Mouse (Mus musculus) kidney, embryonic 16.5 days (tissue): Measurements from ENCODE around the gene Phb2. TPM values are rescaled to one million over a fixed set of nuclear protein-coding genes. Genes with fewer than 3 reads are reported as not detected.
A peak's percentile ranks its signal among the peaks of the same experiment; 100 is the strongest.

Experiments
- ATAC-seq: fragments of 200-750 bp; cut with Nextera tagmentation; 2 replicates; pipeline ENCODE4 v1.8.0; 2017; ENCODE audit warnings: moderate TSS enrichment; ENCODE audit not compliant: low FRiP score, low TSS enrichment
- H3K27ac ChIP-seq: fragments of 300-500 bp; sonication (generic); 2 replicates; pipeline ENCODE4 v1.5.1; 2014; ENCODE audit warnings: low read length
- H3K27me3 ChIP-seq: fragments of 300-500 bp; sonication (generic); 2 replicates; pipeline ENCODE4 v1.6.1; 2014; ENCODE audit warnings: low read length, control low read depth, mixed read lengths; ENCODE audit not compliant: insufficient read depth
- H3K36me3 ChIP-seq: fragments of 300-500 bp; sonication (generic); 2 replicates; pipeline ENCODE4 v1.6.1; 2014; ENCODE audit warnings: low read length, control low read depth, mixed read lengths; ENCODE audit not compliant: insufficient read depth
- H3K4me1 ChIP-seq: fragments of 300-500 bp; sonication (generic); 2 replicates; pipeline ENCODE4 v1.6.1; 2014; ENCODE audit warnings: low read length, control low read depth, mixed read lengths; ENCODE audit not compliant: insufficient read depth
- H3K4me2 ChIP-seq: fragments of 300-500 bp; sonication (generic); replicated peaks from 2 replicates; pipeline ENCODE4 v1.6.1; 2014; ENCODE audit warnings: low read depth, low read length
- H3K4me3 ChIP-seq: fragments of 300-500 bp; sonication (generic); 2 replicates; pipeline ENCODE4 v1.5.1; 2014; ENCODE audit warnings: mild to moderate bottlenecking, low read length
- H3K9ac ChIP-seq: fragments of 300-500 bp; sonication (generic); replicated peaks from 2 replicates; pipeline ENCODE4 v1.6.1; 2014; ENCODE audit warnings: low read length
- H3K9me3 ChIP-seq: fragments of 300-500 bp; sonication (generic); 2 replicates; pipeline ENCODE4 v1.6.1; 2016; ENCODE audit warnings: low read length, control low read depth
- WGBS: fragments of 180-500 bp; shearing (Covaris S2); extraction: QIAGEN DNeasy Blood & Tissue Kit; methylation state at CpG from one replicate; pipeline ENCODE4 v1.1.7; 2014; 5-methylcytosine and 5-hydroxymethylcytosine counted together
- polyA plus RNA-seq: library from polyadenylated mRNA; unstranded; fragments of >200 nt; fragmentation: Nextera tagmentation; extraction: Ambion mirVana; gene quantifications from 2 replicates; pipeline ENCODE4 v1.2.1, GENCODE M21; 2015

The Phb2 gene
- polyA plus RNA-seq, 1 experiment from 2014 or later: 405 TPM

GRCm38 (mm10) chr6:124742839-124743514, 30.8 kb downstream of the Phb2 start:
- Histone ChIP-seq H3K9me3 (no peaks in the 10 kb centered on the region), H3K9ac (no peak overlapping the region), H3K4me3 (no peak overlapping the region), H3K27ac (no peak overlapping the region), H3K4me2 (no peak overlapping the region), H3K27me3 (no peaks in the 10 kb centered on the region), H3K36me3 (peaks cover 23% of the 10 kb centered on the region), H3K4me1 (peaks cover 53% of the 10 kb centered on the region)
- WGBS: 88% methylated on average over 15 of the region's 15 CpGs
- no peak for ATAC-seq

GRCm38 (mm10) chr6:124743647-124744046, 31.5 kb downstream of the Phb2 start:
- H3K9me3 ChIP-seq: no peaks in the 10 kb centered on the region
- H3K9ac ChIP-seq: no peak overlapping the region
- H3K4me2 ChIP-seq: no peak overlapping the region
- WGBS: 78% methylated on average over 8 of the region's 8 CpGs
- H3K27me3 ChIP-seq: no peaks in the 10 kb centered on the region
- H3K4me1 ChIP-seq: peaks cover 46% of the 10 kb centered on the region
- peaks cover 29% of the 10 kb centered on the region for H3K36me3 ChIP-seq
- no peak for ATAC-seq
- H3K27ac ChIP-seq: no peak overlapping the region
- no peak overlapping the region for H3K4me3 ChIP-seq

DNA sequence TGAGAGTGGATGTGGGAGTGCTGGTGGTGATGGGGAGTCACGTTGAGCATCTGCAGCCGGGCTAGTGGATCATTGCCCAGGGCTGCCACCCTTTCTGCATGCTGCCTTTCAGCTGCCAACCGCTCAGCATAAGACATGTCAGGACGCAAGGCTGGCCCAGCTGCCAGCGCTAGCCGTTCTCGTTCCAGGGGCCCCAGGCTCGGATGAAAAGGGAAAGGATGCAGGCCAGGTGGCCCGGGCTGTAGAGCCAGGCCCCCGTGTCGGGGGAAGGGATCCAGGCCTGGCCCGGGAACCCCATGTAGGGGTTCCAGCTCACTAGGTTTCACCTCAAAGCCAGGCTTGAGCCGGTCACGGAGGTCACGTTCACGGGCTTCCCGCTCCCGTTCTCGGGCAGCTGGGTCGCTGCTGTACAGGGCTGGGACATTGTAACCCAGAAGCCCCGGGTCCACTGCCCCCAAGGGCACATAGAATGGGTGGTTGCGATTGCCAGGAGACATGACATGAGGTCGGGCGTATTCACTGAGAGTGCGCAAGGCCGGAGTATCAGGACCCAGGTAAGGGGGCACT, 32.7 kb downstream of the Phb2 start:
- H3K9ac ChIP-seq: peak overlapping the region; percentile 67
- H3K4me2 ChIP-seq: peak overlapping the region; percentile 94
- peak overlapping the region; percentile 58 for H3K4me3 ChIP-seq
- peaks cover 35% of the 10 kb centered on the region for H3K4me1 ChIP-seq
- WGBS: 49% methylated on average over 26 of the region's 26 CpGs
- H3K9me3 ChIP-seq: no peaks in the 10 kb centered on the region
- ATAC-seq: no peak
- H3K36me3 ChIP-seq: peaks cover 36% of the 10 kb centered on the region
- no peaks in the 10 kb centered on the region for H3K27me3 ChIP-seq
- H3K27ac ChIP-seq: peak overlapping the region; percentile 82

DNA sequence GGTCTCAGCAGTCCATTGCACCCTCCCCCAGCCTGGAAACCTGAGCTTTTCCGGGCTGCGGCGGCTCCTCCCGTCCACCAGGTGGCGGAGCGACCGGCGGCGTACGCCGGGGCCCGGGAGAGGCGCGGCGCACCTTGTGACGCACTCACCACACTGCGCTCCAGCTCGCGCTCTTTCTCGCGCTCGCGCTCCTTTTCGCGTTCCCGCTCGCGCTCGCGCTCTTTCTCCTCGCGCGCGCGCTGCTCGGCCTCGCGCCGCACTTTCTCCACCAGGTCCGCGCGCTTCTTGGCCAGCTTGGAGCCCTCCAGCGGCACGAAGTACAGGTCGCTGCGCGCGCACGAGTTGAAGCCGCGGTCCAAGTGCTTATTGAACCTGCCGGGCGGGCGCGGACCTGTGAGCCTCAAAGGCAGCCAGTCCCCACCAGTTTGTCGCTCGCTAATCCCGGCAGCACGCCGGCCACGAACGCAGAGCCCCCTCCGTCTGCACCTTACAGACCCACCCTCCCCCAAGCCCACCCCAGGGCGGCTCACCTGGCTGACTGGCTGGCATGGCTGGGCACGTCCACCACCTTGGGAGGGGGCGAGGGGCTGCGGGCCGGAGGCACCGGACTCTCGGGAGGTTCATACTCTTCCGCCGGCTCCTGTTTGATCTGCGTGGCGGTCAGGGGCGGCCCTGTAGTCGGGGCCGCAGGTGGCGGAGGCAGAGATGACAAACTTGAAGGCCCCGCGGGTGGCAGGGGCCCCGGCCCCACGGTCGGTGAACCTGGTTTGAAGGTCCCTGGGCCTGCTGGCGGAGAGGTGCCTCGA, 33.6 kb downstream of the Phb2 start:
- ATAC-seq: peak; percentile 84
- Histone ChIP-seq H3K27ac (peak overlapping the region; percentile 96), H3K9me3 (no peaks in the 10 kb centered on the region), H3K4me1 (peaks cover 30% of the 10 kb centered on the region), H3K9ac (peak overlapping the region; percentile 88), H3K27me3 (no peaks in the 10 kb centered on the region), H3K4me3 (peak overlapping the region; percentile 58), H3K4me2 (peak overlapping the region; percentile 94), H3K36me3 (peaks cover 36% of the 10 kb centered on the region)
- 2% methylated on average over 84 of the region's 85 CpGs for WGBS

DNA sequence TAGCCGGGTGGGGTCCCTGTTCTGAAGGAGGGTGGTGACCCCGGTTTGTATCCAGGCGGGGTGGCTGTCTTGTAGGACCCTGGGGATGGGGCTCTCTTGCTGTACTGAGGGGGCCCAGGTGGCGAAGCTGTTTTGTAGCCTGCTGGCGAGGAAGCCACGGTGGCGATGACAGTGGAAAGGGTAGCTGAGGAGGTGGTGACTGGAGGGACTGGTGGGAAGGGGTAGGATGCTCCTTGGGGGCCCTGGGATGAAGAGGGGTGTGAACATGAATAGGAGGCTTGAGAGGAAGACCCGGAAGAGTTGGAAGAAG, 34.1 kb downstream of the Phb2 start:
- Histone ChIP-seq H3K9ac (peak overlapping the region; percentile 88), H3K4me1 (peaks cover 30% of the 10 kb centered on the region), H3K4me2 (peak overlapping the region; percentile 94), H3K4me3 (peak overlapping the region; percentile 58), H3K36me3 (peaks cover 36% of the 10 kb centered on the region), H3K9me3 (no peaks in the 10 kb centered on the region), H3K27ac (peak overlapping the region; percentile 96), H3K27me3 (no peaks in the 10 kb centered on the region)
- ATAC-seq: peak; percentile 6
- WGBS: 14% methylated on average over 8 of the region's 8 CpGs

- 83% methylated on average over 7 of the region's 7 CpGs for WGBS
- H3K36me3 ChIP-seq: peaks cover 36% of the 10 kb centered on the region
- H3K9ac ChIP-seq: peak overlapping the region; percentile 88
- H3K4me1 ChIP-seq: peaks cover 26% of the 10 kb centered on the region
- H3K27ac ChIP-seq: no peak overlapping the region; the same call in 1 of the 2 replicates
- no peak for ATAC-seq
- peak overlapping the region; percentile 58; the same call in 1 of the 2 replicates for H3K4me3 ChIP-seq
- peak overlapping the region; percentile 94 for H3K4me2 ChIP-seq
- no peaks in the 10 kb centered on the region for H3K9me3 ChIP-seq
- no peaks in the 10 kb centered on the region for H3K27me3 ChIP-seq
Measured at GRCm38 (mm10) chr6:124746654-124747632, 34.8 kb downstream of the Phb2 start.

DNA sequence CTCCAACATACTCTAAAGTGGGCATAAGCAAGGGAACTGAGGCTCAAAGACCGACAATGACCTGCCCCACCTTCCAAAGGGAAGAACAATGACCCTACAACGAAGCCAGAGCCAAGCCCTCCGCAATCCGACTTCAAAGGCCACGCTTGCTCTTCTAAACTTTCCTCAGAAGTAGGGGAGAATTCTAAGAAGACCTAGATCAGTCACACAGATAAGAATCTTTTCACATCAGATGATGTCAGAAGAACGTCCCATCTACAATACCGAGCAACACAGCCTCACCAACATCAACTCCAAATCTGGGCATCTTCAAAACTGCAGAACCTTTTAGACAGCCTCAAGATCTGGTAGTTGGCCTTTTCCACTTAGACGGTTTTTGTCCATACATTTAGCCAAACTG, 38.3 kb downstream of the Phb2 start:
- Histone ChIP-seq H3K36me3 (peaks cover 27% of the 10 kb centered on the region), H3K9me3 (no peaks in the 10 kb centered on the region), H3K4me2 (no peak overlapping the region), H3K27ac (no peak overlapping the region), H3K9ac (0 out of 2 replicates have a peak overlapping the region, but pooled peaks have one; percentile 4), H3K27me3 (no peaks in the 10 kb centered on the region), H3K4me3 (no peak overlapping the region), H3K4me1 (peaks cover 35% of the 10 kb centered on the region)
- no peak for ATAC-seq
- 82% methylated on average over 8 of the region's 8 CpGs for WGBS

DNA sequence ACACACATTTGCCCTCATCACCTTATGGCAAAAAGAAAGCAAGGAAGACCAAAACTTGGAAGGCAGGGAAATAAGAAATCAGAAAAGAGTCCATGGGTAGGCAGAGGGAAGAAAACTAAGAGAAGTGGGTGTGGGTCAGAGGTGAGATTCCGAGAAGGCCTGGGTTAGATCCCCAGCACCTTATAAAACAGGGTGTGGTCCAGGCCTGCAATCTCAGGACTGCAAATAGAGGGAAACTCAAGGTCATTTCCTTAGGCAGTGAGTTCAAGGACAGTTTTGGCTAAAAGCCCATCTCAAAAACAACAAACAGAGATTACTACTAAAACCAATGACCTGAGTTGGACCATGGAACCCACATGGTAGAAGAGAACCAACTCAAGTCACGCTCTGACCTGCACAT, 41.7 kb downstream of the Phb2 start:
- Histone ChIP-seq H3K4me3 (no peak overlapping the region), H3K27ac (no peak overlapping the region), H3K4me1 (peaks cover 39% of the 10 kb centered on the region), H3K9ac (no peak overlapping the region), H3K9me3 (no peaks in the 10 kb centered on the region), H3K4me2 (no peak overlapping the region), H3K27me3 (no peaks in the 10 kb centered on the region), H3K36me3 (peaks cover 10% of the 10 kb centered on the region)
- 87% methylated on average over 2 of the region's 2 CpGs for WGBS
- ATAC-seq: no peak

DNA sequence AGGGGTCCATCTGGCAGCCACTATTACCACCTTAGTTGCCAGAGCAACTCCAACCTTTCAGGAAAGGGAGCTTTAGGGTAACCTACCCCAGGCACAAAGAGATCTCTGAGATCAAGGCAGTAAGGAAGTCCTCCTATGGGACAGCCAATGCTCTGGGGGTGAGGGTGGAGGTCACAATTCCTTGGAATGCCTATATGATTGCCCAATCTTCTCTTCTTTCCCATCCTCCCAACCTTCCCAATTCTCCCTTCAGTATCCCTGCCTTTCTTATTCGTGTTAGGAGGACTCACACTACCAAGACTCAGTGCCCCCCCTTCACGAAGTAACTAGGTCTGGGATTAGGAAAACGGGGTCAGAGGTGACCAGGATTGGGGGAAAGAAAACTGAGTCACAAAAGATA, 43.2 kb downstream of the Phb2 start:
- peaks cover 43% of the 10 kb centered on the region for H3K4me1 ChIP-seq
- ATAC-seq: no peak
- 1% methylated on average over 3 of the region's 3 CpGs for WGBS
- H3K4me2 ChIP-seq: peak overlapping the region; percentile 68
- H3K27me3 ChIP-seq: no peaks in the 10 kb centered on the region
- no peaks in the 10 kb centered on the region; the same call in 1 of the 2 replicates for H3K36me3 ChIP-seq
- H3K4me3 ChIP-seq: peak overlapping the region; percentile 77
- peak overlapping the region; percentile 97 for H3K9ac ChIP-seq
- no peaks in the 10 kb centered on the region for H3K9me3 ChIP-seq
- H3K27ac ChIP-seq: peak overlapping the region; percentile 98
